Mouse (Mus musculus) cortical plate, adult 2 months (tissue): ENCODE results near the gene Nfib.

Experiments used
- CTCF ChIP-seq: fragments of 200-500 bp; IDR thresholded peaks from 2 replicates; pipeline ENCODE4 v1.5.1; 2011; ENCODE audit warnings: mild to moderate bottlenecking, control low read depth, low read length; ENCODE audit not compliant: insufficient read depth; ENCODE audit errors: extremely low read depth
- POLR2A ChIP-seq: fragments of 200-500 bp; IDR thresholded peaks from 2 replicates; pipeline ENCODE4 v1.6.1; 2011; ENCODE audit warnings: mild to moderate bottlenecking, low read length, control low read depth; ENCODE audit not compliant: insufficient read depth; ENCODE audit errors: extremely low read depth

DNA sequence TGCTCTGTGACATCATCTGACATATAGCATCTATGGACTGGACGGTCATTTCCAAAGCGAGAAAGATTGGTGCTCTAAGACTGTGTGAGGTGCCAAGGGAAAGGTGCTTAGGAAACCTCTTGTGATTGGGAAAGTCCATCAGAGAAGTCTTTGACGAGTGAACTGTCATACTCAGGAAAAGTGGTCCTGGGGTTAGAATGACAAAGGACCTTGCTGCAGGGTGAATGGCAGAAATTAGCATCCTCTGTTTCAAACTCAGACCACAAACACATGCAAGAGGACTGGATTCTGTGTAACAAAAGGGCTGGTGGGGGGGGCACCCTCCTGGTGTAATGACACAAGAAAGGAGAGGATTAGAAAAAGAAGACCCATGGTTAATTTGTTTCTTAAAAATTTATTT is 274.7 kb downstream of the Nfib start:
- TF ChIP-seq CTCF (no peak), POLR2A (no peak)
